Mouse (Mus musculus) cerebellum, adult 18-20 months (tissue): ENCODE results near the gene Gabrr3.

Experiments used
- DNase-seq, 2 experiments: peaks; one replicate each; pipeline ENCODE4 v3.0.0; 2021

Gabrr3 gene

GRCm38 (mm10) chr16:59471637-59472278 lies 64.6 kb downstream of the Gabrr3 start, which contains the start of gene Riox2:
TSS of gene Riox2 (plus strand) at chr16:59471775.
- DNase-seq: peak; percentile 42 to 63

GRCm38 (mm10) chr16:59472546-59472945 lies 65.4 kb downstream of the Gabrr3 start:
- DNase-seq: no peak

- DNase-seq: peak; percentile 27 to 33
Measured at GRCm38 (mm10) chr16:59474788-59475187, 67.7 kb downstream of the Gabrr3 start.

- DNase-seq: no peak
Measured at GRCm38 (mm10) chr16:59477955-59478354, 70.8 kb downstream of the Gabrr3 start.

- DNase-seq: no peak
Measured at GRCm38 (mm10) chr16:59487239-59487638, 80.1 kb downstream of the Gabrr3 start.

GRCm38 (mm10) chr16:59487975-59488548 lies 80.9 kb downstream of the Gabrr3 start:
- no peak for DNase-seq

- no peak for DNase-seq
Measured at GRCm38 (mm10) chr16:59493199-59493598, 86.1 kb downstream of the Gabrr3 start.

GRCm38 (mm10) chr16:59497947-59498346 lies 90.8 kb downstream of the Gabrr3 start:
- DNase-seq: no peak

- DNase-seq: no peak
Measured at GRCm38 (mm10) chr16:59499180-59499579, 92.0 kb downstream of the Gabrr3 start.

GRCm38 (mm10) chr16:59509830-59510229 lies 102.7 kb downstream of the Gabrr3 start:
- DNase-seq: no peak
